Mouse (Mus musculus): Measurements from ENCODE around the gene Nop58. TPM values are rescaled to one million over a fixed set of nuclear protein-coding genes. Genes with fewer than 3 reads are reported as not detected.
"Not testable (repeated sequence)": the region's sequence is repeated elsewhere in the genome, so short reads cannot be mapped to it uniquely, and the experiment has no call there.

The Nop58 gene
- polyA plus RNA-seq (2011; ENCODE audit: insufficient read depth, insufficient read length, low read depth, missing spikeins): 599 and 651 TPM in 2 replicates

- Histone ChIP-seq H3K4me1 (ENCODE audit: control insufficient read depth, insufficient read depth, low read length) (no peaks in the 10 kb centered on the region), H3K27ac (ENCODE audit: insufficient read depth, low read length) (peak within 1 kb of the TSS; percentile 63), H3K9me3 (replicated peaks; ENCODE audit: control insufficient read depth, insufficient read depth, low read length, poor library complexity, severe bottlenecking) (no peaks in the 10 kb centered on the region), H3K9ac (ENCODE audit: low read depth, poor library complexity, severe bottlenecking) (peak within 1 kb of the TSS; percentile 91), H3K27me3 (ENCODE audit: control insufficient read depth, insufficient read depth, low read length, poor library complexity, severe bottlenecking) (no peaks in the 10 kb centered on the region), H3K36me3 (ENCODE audit: control insufficient read depth, insufficient read depth, low read length, poor library complexity, severe bottlenecking) (peaks cover 36% of the 10 kb centered on the region), H3K4me3 (ENCODE audit: low read depth, low read length) (peak within 1 kb of the TSS; percentile 89)
- TF ChIP-seq POLR2A (IDR thresholded peaks at IDR 0.05; ENCODE audit: insufficient read depth, low read length) (peak; percentile 97), CTCF (IDR thresholded peaks at IDR 0.05; ENCODE audit: low read depth, low read length) (no peak), EP300 (IDR thresholded peaks at IDR 0.05; ENCODE audit: insufficient read depth, low read depth, low read length) (peak; percentile 64; the same call in 1 of the 2 replicates)
These were observed at the start of gene Nop58 for GRCm38 (mm10) chr1:59684819-59685755. Nop58 (plus strand) TSS chr1:59684971.

GRCm38 (mm10) chr1:59636349-59636748, 48.4 kb upstream of the Nop58 start:
- no peak overlapping the region for H3K27ac ChIP-seq (ENCODE audit: insufficient read depth, low read length)
- TF ChIP-seq EP300 (IDR thresholded peaks at IDR 0.05; ENCODE audit: insufficient read depth, low read depth, low read length) (no peak), CTCF (IDR thresholded peaks at IDR 0.05; ENCODE audit: low read depth, low read length) (no peak), POLR2A (IDR thresholded peaks at IDR 0.05; ENCODE audit: insufficient read depth, low read length) (no peak)
- no peaks in the 10 kb centered on the region for H3K27me3 ChIP-seq (ENCODE audit: control insufficient read depth, insufficient read depth, low read length, poor library complexity, severe bottlenecking)
- H3K36me3 ChIP-seq (ENCODE audit: control insufficient read depth, insufficient read depth, low read length, poor library complexity, severe bottlenecking): no peaks in the 10 kb centered on the region
- H3K9me3 ChIP-seq (replicated peaks; ENCODE audit: control insufficient read depth, insufficient read depth, low read length, poor library complexity, severe bottlenecking): no peaks in the 10 kb centered on the region
- no peak overlapping the region for H3K4me3 ChIP-seq (ENCODE audit: low read depth, low read length)
- no peak overlapping the region for H3K9ac ChIP-seq (ENCODE audit: low read depth, poor library complexity, severe bottlenecking)
- H3K4me1 ChIP-seq (ENCODE audit: control insufficient read depth, insufficient read depth, low read length): no peaks in the 10 kb centered on the region

- no peak for TF ChIP-seq EP300 (IDR thresholded peaks at IDR 0.05; ENCODE audit: insufficient read depth, low read depth, low read length)
- TF ChIP-seq CTCF (IDR thresholded peaks at IDR 0.05; ENCODE audit: low read depth, low read length): no peak
- no peak for TF ChIP-seq POLR2A (IDR thresholded peaks at IDR 0.05; ENCODE audit: insufficient read depth, low read length)
- H3K9me3 ChIP-seq (replicated peaks; ENCODE audit: control insufficient read depth, insufficient read depth, low read length, poor library complexity, severe bottlenecking): no peaks in the 10 kb centered on the region
- H3K27ac ChIP-seq (ENCODE audit: insufficient read depth, low read length): no peak overlapping the region
- no peak overlapping the region for H3K4me3 ChIP-seq (ENCODE audit: low read depth, low read length)
- no peak overlapping the region for H3K9ac ChIP-seq (ENCODE audit: low read depth, poor library complexity, severe bottlenecking)
- H3K4me1 ChIP-seq (ENCODE audit: control insufficient read depth, insufficient read depth, low read length): no peaks in the 10 kb centered on the region
- H3K36me3 ChIP-seq (ENCODE audit: control insufficient read depth, insufficient read depth, low read length, poor library complexity, severe bottlenecking): peaks cover 10% of the 10 kb centered on the region
- H3K27me3 ChIP-seq (ENCODE audit: control insufficient read depth, insufficient read depth, low read length, poor library complexity, severe bottlenecking): no peaks in the 10 kb centered on the region
These were observed 46.4 kb upstream of the Nop58 start for GRCm38 (mm10) chr1:59638371-59638770.

- H3K4me1 ChIP-seq (ENCODE audit: control insufficient read depth, insufficient read depth, low read length): no peaks in the 10 kb centered on the region
- H3K4me3 ChIP-seq (ENCODE audit: low read depth, low read length): no peak overlapping the region
- no peak overlapping the region for H3K27ac ChIP-seq (ENCODE audit: insufficient read depth, low read length)
- H3K9ac ChIP-seq (ENCODE audit: low read depth, poor library complexity, severe bottlenecking): no peak overlapping the region
- peaks cover 17% of the 10 kb centered on the region for H3K36me3 ChIP-seq (ENCODE audit: control insufficient read depth, insufficient read depth, low read length, poor library complexity, severe bottlenecking)
- no peaks in the 10 kb centered on the region for H3K9me3 ChIP-seq (replicated peaks; ENCODE audit: control insufficient read depth, insufficient read depth, low read length, poor library complexity, severe bottlenecking)
- H3K27me3 ChIP-seq (ENCODE audit: control insufficient read depth, insufficient read depth, low read length, poor library complexity, severe bottlenecking): no peaks in the 10 kb centered on the region
- TF ChIP-seq POLR2A (IDR thresholded peaks at IDR 0.05; ENCODE audit: insufficient read depth, low read length): no peak
- TF ChIP-seq CTCF (IDR thresholded peaks at IDR 0.05; ENCODE audit: low read depth, low read length): no peak
These were observed 42.3 kb upstream of the Nop58 start for GRCm38 (mm10) chr1:59642488-59642887.

- H3K9ac ChIP-seq (ENCODE audit: low read depth, poor library complexity, severe bottlenecking); H3K27me3 ChIP-seq (ENCODE audit: control insufficient read depth, insufficient read depth, low read length, poor library complexity, severe bottlenecking); H3K4me3 ChIP-seq (ENCODE audit: low read depth, low read length); H3K9me3 ChIP-seq (replicated peaks; ENCODE audit: control insufficient read depth, insufficient read depth, low read length, poor library complexity, severe bottlenecking); H3K4me1 ChIP-seq (ENCODE audit: control insufficient read depth, insufficient read depth, low read length); H3K27ac ChIP-seq (ENCODE audit: insufficient read depth, low read length): not testable (repeated sequence)
- peaks cover 27% of the 10 kb centered on the region for H3K36me3 ChIP-seq (ENCODE audit: control insufficient read depth, insufficient read depth, low read length, poor library complexity, severe bottlenecking)
These were observed 38.3 kb upstream of the Nop58 start for GRCm38 (mm10) chr1:59646502-59646901.

GRCm38 (mm10) chr1:59651201-59651819, 33.5 kb upstream of the Nop58 start:
- Histone ChIP-seq H3K9ac (ENCODE audit: low read depth, poor library complexity, severe bottlenecking) (no peak overlapping the region), H3K4me3 (ENCODE audit: low read depth, low read length) (no peak overlapping the region), H3K27ac (ENCODE audit: insufficient read depth, low read length) (no peak overlapping the region), H3K36me3 (ENCODE audit: control insufficient read depth, insufficient read depth, low read length, poor library complexity, severe bottlenecking) (peaks cover 35% of the 10 kb centered on the region), H3K4me1 (ENCODE audit: control insufficient read depth, insufficient read depth, low read length) (no peaks in the 10 kb centered on the region), H3K9me3 (replicated peaks; ENCODE audit: control insufficient read depth, insufficient read depth, low read length, poor library complexity, severe bottlenecking) (no peaks in the 10 kb centered on the region), H3K27me3 (ENCODE audit: control insufficient read depth, insufficient read depth, low read length, poor library complexity, severe bottlenecking) (no peaks in the 10 kb centered on the region)
- TF ChIP-seq EP300 (IDR thresholded peaks at IDR 0.05; ENCODE audit: insufficient read depth, low read depth, low read length): no peak
- TF ChIP-seq POLR2A (IDR thresholded peaks at IDR 0.05; ENCODE audit: insufficient read depth, low read length): no peak
- no peak for TF ChIP-seq CTCF (IDR thresholded peaks at IDR 0.05; ENCODE audit: low read depth, low read length)

Data from ES-Bruce4 (cell line).